Mouse (Mus musculus) C2C12 (cell line): ENCODE data around the gene Pla2g6.

Source experiments
- CEBPB ChIP-seq: IDR thresholded peaks from one replicate; pipeline ENCODE4 v1.6.1; 2011; ENCODE audit warnings: low read depth, mild to moderate bottlenecking, control low read depth, moderate library complexity
- CTCF ChIP-seq: IDR thresholded peaks from one replicate; pipeline ENCODE4 v1.5.1; 2011; ENCODE audit not compliant: control insufficient read depth, insufficient read depth, insufficient read length
- MAX ChIP-seq: IDR thresholded peaks from one replicate; pipeline ENCODE4 v1.6.1; 2011; ENCODE audit warnings: mild to moderate bottlenecking, control low read depth
- MYOD1 ChIP-seq: IDR thresholded peaks from one replicate; pipeline ENCODE4 v1.6.1; 2011; ENCODE audit warnings: low read depth; ENCODE audit not compliant: control insufficient read depth, insufficient read length
- MYOG ChIP-seq: IDR thresholded peaks from one replicate; pipeline ENCODE4 v1.6.1; 2011; ENCODE audit not compliant: control insufficient read depth, insufficient read length; ENCODE audit errors: extremely low read depth

GRCm38 (mm10) chr15:79330521-79330920, 2.3 kb upstream of the Pla2g6 start:
- TF ChIP-seq MAX (no peak), CTCF (no peak), CEBPB (no peak), MYOD1 (no peak), MYOG (no peak)
